Mouse (Mus musculus) induced T-regulatory cell, adult 2 months (primary cell): ENCODE measurements around the gene Rabl6.

Experiments
- DNase-seq: peaks from one replicate; pipeline ENCODE4 v3.0.0-alpha.2; 2012; ENCODE audit warnings: low read depth

The Rabl6 gene

DNA sequence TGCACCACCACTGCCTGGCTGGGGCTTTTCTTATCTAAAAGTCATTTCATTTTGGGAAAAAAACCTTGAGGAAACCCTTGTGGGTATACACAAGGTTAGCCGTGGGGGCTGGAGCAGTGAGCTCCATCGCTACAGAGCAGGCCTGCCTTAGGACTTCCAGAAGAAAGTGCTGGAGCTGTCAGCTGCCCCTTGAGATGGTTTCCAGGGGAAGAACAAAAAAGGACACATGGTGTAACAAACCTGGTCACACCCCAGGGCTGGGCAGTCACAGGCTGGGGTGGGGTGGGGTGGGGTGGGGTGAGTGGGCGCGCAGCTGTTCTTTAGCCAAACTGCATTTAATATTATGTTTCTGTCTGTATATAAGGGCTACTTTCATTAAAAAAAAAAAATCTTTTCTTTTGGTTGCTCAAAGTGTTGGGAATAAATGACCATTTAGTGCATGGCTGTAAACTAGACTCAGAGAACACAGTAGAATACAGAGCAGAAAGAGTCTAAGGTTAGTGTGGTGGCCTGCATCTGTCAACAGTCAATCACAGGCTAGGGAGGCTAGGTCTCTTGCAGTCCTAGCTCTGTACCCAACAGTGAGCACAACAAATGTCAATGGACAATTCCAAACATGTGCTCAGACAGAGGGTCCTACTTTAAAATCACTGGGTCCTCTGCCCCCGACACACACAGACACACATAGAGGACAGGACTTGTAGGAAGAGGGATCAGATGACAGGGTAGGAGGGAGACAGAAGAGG, 11.4 kb downstream of the Rabl6 start:
- no peak for DNase-seq

DNA sequence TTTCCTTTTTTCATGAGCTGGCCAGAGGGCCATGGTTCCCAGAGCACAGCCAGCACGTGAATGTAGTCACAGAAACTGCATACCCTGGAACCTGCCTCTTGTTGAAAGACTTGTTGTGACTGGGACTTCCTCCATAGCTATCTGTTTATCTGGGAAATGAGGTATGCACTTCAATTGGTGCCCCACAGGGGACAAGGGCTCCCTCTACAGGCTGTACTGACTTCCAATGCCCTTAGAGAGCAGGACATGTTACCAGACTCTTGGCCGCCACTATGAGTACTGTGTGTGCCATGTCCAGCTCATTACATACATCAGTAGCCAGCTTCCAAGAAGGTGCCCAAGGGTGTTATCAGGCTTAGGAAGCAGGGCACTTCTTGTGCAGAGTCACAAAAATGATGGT, 16.5 kb downstream of the Rabl6 start:
- peak; percentile 54 for DNase-seq

DNA sequence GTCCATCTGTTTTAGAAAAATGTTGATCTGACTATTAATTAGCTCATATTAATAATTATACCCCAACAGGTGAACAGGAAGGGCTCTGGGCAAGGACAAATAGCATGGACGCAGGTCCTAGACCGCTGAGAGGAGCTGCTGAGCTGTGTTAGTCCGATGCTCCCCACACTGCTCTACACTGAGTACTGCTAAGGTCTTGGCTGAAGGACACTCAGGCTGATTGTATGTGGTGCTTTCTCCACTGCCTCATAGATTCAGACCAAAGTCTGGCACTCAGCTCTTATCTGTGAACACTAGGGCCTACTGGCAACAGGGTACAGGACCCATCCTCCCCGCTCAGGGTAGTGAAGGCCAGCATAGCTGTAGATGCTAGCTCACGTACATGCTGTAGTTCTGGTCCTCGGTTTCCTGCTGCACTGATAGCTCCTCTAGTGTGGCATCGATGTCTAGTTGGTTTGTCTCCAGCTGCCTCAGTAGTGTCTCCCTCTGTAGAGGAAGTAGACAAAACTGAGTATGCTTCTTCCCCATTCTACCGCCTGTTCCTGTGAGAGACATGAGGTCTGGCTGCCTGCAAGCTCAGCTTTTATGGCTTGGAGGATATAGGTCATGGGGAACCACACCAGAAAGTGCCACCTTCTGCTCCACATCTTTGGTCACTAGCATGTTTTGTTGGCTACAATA, 20.0 kb downstream of the Rabl6 start:
- DNase-seq: no peak

DNA sequence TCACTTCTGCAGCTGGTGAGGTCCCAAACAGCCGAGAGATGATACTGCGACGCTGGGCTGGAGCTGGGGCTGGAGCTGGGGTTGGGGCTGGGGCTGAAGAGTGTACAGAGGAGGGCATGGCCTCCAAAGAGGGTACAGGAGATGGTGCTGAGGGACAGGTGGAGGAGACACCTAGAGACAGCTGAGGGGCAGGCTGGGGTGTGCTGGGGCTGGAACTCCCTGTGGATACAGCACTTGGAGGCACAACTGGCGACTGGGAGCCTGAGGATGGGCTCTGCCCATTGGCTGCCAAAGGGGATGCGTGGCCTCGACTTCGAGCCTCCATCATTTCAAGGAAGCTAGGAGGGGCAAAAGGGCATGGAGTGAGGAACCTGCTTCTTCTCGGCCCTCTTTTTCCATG, 21.0 kb downstream of the Rabl6 start:
- no peak for DNase-seq

- no peak for DNase-seq
These were observed 22.7 kb downstream of the Rabl6 start for GRCm38 (mm10) chr2:25585601-25586000.

GRCm38 (mm10) chr2:25584856-25585255, 23.5 kb downstream of the Rabl6 start:
- no peak for DNase-seq

- DNase-seq: no peak
These were observed 24.2 kb downstream of the Rabl6 start for GRCm38 (mm10) chr2:25584152-25584551.

DNA sequence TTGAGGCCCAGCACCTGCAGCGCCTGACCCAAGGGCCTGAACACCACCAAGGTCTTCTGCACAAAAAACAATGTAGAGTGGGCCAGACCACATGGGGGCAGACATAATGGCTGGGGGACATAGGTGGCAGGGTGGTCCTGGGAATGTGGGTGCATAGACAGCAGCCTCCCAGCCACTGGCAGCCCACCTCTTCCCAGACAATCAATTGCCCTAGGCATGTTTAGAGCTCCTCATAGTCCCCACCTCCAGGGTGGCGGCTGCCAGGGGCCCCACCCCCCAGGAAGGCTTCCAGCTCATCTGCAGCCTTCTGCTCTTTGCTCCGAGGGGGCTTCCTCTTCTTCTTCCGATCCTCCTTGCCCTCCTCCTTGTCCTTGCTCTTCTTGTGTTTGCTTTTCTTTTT, 24.8 kb downstream of the Rabl6 start:
- no peak for DNase-seq

- DNase-seq: no peak
These were observed 25.2 kb downstream of the Rabl6 start for GRCm38 (mm10) chr2:25583120-25583481.

GRCm38 (mm10) chr2:25582466-25583119, 25.7 kb downstream of the Rabl6 start:
- DNase-seq: no peak

DNA sequence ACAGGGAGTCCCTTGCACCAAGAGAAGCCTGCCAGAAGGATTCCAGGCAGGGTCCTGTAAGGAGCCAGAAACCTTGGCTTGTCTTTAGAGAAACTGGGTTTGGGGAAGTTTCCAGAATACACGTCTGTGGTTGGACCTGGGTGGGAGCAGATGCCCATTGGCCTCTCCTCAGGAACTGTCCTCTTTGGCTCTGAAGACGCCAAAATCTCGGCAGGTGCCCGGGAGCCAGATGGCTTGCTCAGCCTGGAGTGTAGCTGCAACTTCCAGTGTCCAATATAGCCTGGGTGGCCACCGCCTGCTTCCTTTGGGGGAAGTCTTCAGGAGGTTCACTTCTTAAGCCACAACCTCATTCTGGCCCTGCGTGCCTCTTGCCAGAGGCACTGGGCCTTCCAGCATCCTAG, 26.4 kb downstream of the Rabl6 start:
- DNase-seq: no peak

GRCm38 (mm10) chr2:25581294-25581864, 26.9 kb downstream of the Rabl6 start, which contains the start of gene Ajm1:
Ajm1 (minus strand) TSS chr2:25581757.
- peak; percentile 86 for DNase-seq

- DNase-seq: no peak
These were observed 27.7 kb downstream of the Rabl6 start for GRCm38 (mm10) chr2:25580621-25581101.

DNA sequence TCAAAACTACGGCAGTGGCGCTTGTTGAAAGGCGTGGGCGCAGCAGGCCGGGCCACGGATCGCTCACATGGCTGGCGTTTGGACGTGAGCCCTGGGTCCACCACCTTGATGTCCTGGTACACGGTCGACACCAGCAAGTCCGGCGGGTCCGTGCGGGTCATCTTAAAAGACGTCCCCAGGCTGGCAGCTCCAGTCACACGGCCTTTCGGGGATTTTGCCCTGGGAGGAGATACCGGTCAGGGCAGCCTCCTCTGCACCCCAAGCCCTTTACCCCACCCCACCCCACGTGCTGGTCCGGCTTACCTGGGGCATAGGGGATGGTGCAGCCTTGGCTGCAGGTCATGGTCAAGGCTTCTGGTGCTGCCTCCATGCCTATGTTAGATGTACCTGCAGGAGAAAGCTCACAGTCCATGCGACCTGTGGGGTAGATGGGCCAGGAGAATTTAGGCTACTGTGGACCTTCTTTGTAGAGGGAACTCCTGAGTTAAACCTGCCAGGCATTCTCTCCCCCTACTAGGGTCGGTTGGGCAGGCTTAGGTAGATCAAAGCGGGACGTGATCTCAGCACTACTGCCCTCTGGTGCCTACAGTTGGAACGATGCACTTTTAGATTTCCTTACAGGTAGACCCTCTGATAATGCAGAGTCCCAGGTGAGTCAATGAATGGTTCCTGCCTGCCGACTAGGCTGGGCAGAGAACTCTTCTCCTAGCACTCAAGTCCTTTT, 28.4 kb downstream of the Rabl6 start:
- peak; percentile 86 for DNase-seq

DNA sequence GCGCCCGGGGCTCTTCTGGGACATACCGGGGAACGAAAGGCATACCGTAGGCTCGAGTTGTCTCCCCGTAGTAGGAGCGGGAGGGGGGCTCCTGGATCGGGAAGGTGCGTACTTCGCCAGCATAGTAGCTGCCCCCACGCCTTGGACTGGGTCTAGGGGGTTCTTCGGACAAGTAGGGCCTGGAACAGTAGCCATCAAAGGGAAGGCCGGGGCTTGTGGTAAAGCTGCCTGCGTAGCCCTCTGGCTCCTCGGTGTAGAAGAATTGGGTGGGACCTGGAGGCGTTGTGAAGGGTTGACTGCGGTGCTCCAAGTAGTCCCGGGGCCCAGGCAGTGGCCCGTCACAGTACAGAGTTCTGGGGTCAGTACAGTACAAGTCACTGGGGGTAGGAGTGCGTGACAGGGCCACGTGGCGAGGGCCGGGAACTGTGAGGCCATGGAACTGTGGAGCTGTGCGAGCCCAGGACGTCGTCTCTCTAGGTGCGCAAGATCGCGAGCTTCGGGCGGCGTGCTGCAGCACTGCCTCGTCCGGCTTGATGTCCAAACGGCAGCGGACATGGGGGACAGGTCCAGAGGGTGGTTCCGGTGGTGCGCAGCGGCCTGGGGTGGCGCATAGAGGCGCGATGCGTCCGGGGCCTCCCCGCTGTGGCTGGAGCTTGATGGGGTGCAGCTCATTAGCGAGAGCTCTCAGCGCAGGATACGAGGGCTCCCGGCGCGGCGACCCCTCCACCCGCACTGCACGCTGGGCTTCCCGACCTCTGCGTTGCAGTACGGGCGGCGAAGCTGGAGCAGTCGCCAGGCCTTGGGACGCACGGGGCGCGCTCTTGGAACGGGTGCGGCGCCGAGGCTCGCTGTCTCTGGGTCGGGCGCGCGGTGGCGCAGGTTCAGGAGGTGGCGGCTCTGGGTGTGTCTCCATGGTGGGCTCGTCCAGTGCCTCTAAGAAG, 29.3 kb downstream of the Rabl6 start:
- DNase-seq: peak; percentile 46

DNA sequence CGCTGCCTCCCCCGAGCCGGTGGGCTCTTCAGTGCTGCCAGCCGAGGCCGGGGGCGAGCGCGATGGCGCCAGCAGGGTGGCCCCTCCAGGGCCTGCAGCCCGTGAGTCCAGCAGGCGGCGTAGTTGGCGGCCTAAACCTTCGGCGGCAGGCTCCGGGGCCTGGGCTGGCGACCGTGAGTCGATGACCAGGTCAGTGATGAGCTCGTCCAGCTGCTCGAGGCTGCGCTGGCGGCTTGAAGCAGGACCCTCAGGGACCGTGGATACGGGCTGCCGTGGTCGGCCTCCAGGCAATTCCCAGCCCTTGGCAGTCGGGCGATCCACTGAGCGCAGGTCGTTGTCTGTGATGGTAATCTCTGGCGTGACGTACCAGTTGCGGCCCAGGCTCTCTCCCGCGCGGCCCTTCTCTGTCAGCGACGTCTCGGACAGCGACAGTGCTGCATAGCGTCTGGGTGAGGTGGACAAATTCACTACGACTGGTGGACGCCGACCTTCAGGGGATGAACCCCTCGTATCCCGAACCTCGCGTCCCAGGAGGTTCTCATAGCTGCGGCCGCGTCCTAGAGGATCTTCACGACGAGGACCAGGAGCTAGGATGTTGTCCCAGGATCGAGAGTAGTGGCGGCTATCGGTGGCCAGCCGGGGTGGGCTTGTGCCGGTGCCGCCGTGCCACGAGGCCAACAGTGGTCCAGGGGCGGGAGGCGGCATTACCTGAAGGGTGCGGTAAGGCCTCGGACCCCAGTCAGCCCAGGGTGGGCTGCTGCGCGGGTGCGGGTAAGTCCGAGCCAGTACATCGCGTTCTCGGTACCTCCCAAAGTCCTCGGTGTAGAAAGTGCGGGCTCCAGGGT, 30.1 kb downstream of the Rabl6 start:
- peak; percentile 38 for DNase-seq

DNA sequence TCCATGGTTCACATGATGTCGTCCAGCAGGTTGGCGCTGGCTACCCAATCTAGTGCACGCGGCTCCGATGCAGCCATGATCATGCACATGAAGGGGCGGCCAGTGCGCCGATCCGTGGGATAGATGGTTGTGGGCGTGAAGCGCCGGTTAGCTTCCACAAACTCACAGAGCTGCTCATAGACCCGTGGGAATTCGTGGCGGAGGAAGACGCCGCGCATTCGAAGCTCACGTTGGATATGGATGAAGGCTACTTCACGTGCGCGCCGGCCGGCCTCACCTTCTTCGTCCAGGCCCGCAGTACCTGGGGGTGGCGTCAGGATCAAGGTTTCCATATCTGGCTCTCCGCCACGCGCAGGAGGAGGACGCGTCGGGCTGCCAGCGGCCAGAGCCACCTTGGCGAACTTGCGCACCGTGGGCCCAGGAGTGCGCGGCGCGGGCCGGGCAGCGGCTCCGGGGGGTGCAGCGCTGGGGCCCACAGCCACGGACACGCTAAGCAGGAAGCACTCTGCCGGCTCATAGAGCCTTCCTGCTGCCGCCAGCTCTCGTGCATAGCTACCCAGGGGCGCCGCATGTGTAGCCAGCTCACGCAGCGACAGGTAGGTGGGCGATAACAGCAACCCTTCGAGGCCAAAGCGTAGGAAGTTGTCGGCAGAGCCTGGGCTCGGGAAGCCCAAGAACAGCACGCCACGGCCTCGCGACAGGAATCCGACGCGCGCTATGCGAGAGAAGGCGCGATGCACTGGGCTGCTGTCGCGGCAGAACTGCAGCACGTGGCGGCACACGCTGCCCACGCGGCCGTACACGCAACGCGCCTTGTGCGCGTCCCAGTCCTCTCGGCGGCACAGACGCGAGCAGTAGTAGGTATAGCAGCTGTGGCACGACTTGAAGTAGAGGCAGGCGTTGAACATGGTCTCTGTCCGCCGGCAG, 31.1 kb downstream of the Rabl6 start:
- DNase-seq: peak; percentile 50

DNA sequence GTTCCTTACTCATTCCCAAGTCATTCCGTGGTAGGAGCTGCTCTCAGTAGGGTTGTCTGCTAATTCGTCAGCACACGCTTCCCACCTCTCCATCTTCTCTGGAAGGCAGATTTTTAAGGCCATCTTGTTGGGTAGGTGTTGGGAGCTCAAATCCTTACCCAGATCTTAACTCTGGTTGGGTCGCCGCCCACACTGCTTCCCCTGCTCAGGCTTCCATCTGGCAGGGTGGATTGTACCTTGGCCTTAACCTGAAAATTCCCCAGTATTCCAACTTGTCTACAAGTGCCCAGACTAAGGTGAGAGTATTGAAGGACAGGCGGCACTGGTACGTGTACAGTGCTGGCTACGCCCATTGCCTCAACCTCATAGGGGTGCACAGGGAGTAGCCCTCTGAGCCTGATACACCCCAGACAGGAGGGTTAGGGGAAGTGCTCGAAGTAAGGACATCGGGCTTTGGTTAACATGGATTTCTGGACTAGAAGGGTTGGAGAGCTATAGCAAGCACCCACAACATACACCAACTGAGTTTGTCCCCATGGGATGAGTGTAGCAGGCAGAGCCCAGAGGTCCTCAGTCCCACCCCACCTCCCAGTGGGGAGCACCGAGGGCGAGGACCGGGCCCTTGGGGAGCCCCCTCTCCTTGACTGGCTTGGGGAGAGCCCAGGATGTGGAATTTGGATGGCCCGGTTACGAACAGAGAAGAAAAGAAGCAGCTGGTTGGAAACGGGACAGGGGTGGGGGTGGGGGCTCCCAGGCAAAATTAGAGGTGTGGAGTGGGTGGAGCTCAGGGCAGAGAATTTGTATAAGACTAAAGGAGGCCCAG, 32.1 kb downstream of the Rabl6 start:
- DNase-seq: no peak
